Mouse (Mus musculus) adrenal gland, postnatal 14 days (tissue): ENCODE measurements around the gene Mettl17. TPM values are rescaled to one million over a fixed set of nuclear protein-coding genes. Genes with fewer than 3 reads are reported as not detected.
"Not testable (repeated sequence)": the region's sequence is repeated elsewhere in the genome, so short reads cannot be mapped to it uniquely, and the experiment has no call there.

Experiments used
- DNase-seq: peaks from one replicate; pipeline ENCODE4 v3.0.0; 2021; ENCODE audit warnings: mixed read lengths
- total RNA-seq: library from RNA; stranded (reverse); gene quantifications from 2 replicates; pipeline ENCODE4 v1.2.3, GENCODE M21; 2021

Gene Mettl17
- total RNA-seq, 1 experiment from 2014 or later, result 39.0 TPM

DNA sequence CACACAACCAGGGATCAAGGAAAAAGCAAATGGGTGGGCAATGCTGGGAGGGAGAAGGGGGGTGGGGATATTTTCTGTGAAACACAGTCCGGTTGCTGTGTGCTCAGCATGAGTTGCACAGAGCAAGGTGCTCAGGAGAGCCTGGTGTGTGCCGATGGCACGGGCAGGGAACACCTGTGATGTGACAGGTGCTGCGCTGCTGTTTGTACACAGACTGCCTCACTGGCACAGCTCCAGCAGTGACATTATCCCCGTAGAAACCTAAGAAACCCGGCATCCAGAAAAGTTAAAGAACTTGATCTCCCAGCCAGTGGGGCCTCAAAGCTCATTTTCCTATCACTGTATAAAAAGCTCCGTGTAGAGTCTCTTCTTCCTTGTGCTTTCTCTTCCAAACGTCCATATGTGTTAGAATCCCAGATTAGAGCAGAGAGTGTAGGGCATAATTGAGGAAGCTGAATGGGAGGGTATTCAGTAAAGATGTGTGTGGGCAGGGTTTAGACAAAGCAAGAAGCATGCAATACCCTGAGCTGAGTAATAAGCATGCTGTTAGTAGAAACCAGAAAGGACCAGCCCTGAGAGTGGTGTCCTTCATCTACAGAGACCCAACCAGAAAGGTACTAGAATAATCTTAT, 12.0 kb downstream of the Mettl17 start:
- DNase-seq, result no peak

DNA sequence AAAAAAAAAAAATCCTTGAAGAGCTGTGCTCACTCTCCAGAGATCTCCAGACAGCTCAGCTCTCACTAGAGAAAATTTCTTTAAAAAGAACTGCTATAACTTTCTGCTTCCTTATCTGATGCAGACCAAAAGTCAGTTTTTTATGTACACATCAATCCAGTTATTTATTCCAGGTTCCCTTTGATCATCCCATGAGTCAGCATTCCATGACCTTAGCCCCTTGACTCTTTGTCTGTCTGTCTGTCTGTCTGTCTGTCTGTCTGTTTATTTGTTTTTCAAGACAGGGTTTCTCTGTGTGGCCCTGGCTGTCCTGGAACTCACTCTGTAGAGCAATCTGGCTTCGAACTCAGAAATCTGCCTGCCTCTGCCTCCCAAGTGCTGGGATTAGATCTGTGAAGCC, 14.7 kb downstream of the Mettl17 start:
- DNase-seq, result no peak

DNA sequence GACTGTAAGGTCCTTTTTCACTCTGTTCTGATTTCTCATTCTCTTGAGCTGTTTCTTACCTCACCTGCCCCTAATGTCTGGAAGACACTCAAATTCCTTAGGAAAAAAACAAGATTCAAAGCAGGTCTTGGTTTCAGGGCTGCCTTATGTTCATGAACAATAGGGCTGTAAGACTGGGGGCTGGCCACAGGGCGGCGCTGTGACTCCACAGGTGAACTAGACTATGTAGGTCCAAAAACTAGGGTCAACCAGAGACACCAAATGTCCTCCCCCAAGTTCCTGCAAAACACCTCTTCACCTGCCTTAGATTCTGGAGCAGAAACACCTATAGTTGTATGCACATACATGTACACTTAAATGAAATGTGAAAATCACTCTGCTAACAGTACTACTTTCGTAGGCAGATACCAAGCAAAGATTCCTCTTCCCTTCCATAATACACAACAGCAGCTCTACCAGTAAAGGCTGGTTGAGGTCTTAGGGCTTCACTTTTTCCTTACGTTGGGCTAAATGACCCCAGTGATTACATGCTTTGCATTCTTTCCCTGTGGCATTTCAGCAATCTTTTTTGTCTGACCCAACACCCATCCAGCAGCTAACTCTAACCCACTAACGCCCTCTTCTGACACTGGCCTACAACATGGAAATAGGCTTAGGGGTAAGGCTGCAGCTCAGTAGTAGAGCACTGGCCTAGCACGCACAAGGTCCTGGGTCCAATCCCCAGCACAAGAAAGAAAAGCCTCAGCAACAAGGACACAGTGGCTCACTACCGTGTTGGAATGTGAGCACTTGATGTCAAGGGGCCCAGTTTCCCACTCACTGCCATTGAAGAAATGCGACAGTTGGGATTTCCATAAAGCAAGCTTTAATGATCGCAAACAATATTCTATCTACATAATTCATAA, 18.4 kb downstream of the Mettl17 start:
- DNase-seq, result peak; percentile 89

- no peak for DNase-seq
These were observed 19.1 kb downstream of the Mettl17 start for GRCm38 (mm10) chr14:51903782-51904181.

GRCm38 (mm10) chr14:51904706-51905105, 20.1 kb downstream of the Mettl17 start:
- no peak for DNase-seq

DNA sequence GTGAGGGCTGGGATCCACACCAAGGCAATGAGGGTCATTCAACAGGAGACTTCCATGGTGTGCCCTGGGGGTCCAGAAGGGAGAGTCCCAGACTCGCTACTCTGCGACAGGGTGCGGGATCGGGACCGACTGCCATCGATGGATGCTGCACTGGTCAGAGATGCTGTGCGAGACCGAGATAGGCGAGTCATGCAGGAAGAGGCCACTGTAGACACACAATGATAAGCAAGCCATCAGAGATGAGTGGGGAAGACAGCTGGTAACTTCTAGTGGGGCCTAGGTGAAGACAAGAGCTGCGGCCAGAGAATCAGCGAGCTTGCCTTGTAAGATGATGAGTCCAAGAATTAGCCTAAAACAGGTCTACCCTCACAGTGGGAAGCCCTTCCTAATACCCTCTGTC, 21.5 kb downstream of the Mettl17 start:
- no peak for DNase-seq

GRCm38 (mm10) chr14:51911301-51911700, 26.7 kb downstream of the Mettl17 start:
- no peak for DNase-seq

DNA sequence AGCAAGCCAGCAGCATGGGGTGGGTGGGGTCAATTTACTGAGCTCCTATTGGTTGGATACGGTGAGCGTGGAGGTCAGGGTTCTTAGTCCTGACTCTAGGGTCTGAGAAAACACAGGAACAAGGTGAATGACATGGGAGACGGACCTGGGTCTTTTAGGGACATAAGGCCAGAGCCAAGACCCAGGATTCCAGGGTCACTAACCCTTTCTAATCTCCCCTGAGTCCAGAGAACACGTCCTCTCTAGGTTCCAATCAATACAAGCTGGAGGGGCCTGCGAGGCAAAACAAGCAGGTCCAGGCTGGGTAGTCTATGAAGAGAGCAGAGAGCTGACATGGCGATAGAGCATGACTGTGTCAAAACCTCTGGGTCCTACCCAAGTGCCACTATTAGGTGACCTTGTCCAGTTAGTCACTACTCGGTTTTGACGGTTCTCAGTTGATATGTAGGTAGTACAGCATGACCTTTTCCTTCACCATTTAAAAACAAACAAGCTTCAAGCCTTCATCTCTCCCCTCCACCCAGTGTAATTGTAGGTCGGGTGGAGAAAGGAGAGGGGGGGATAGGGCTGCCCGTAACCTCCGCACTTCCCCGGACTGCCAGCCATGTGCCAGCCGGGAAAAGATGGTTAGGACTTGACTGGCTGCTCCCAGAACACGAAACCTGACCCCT, 27.9 kb downstream of the Mettl17 start:
- peak; percentile 63 for DNase-seq

GRCm38 (mm10) chr14:51913062-51913959, 28.7 kb downstream of the Mettl17 start:
- peak; percentile 95 for DNase-seq

- peak; percentile 82 for DNase-seq
These were observed 29.5 kb downstream of the Mettl17 start, which contains the start of gene Ndrg2 for GRCm38 (mm10) chr14:51913960-51914762. TSS of gene Ndrg2 (minus strand) at chr14:51914158.

- peak; percentile 40 for DNase-seq
These were observed 30.4 kb downstream of the Mettl17 start for GRCm38 (mm10) chr14:51915030-51915429.

GRCm38 (mm10) chr14:51916539-51916938, 31.9 kb downstream of the Mettl17 start:
- no peak for DNase-seq

- DNase-seq, result no peak
These were observed 33.5 kb downstream of the Mettl17 start, which contains the start of gene Tppp2 for GRCm38 (mm10) chr14:51918125-51918524. TSS of gene Tppp2 (plus strand) at chr14:51918425.

- no peak for DNase-seq
These were observed 34.3 kb downstream of the Mettl17 start for GRCm38 (mm10) chr14:51918966-51919365.

DNA sequence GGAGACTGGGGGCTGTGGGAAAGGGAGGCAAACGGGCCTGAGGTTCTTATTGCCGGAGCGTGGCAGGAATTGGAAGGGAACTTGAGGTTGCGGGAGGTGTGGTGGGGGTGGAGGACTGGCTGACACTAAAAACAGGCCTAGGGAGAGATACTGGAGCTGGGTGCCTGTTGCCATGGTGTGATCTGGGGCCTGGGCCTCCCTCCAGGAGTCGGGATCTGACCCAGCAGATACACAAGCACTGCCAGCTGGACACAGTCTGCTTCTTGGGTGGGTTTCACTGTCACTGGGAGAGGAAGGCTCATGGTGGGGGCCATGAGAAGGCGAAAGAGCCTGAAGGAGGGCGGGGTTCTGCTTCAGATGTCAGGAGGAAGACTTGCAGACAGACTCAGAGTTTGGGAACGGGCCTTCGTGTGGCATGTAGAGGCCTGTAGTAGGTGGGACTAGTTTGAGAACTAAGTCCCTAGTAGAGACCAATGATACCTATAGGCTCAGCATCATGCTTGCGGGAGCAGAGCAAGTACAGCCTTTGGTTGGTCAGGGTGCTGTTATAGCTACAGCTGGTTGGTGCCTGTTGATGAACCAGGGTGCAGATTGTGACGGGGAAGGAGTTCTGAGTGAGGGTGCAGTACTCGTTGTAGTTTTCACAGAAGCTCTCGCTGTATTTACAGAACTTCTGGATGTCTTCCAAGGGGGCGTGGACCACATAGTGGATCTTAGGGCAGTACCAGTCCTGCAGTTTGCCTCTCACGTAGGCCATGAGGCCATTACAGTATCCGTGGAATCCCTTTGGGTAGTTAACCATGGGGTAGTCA, 37.3 kb downstream of the Mettl17 start:
- DNase-seq, result no peak

DNA sequence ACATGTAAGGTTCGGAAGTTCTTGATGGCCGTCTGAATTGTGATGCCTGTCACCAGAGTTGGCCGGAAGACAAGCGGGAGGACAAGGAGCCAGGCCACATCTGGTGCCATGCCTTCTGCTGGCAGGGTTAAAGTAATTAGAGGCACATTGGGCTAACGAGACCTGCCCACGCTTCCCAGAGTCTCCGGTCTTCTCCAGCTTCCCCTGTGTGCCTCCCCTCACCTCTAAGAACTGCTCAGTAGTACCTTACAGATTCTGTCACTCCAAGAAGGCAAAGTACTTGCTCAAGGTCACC, 37.9 kb downstream of the Mettl17 start, which contains the start of gene Rnase13:
Rnase13 (minus strand) TSS at position 203 of the 295 bp plus-strand sequence.
- DNase-seq, result no peak

DNA sequence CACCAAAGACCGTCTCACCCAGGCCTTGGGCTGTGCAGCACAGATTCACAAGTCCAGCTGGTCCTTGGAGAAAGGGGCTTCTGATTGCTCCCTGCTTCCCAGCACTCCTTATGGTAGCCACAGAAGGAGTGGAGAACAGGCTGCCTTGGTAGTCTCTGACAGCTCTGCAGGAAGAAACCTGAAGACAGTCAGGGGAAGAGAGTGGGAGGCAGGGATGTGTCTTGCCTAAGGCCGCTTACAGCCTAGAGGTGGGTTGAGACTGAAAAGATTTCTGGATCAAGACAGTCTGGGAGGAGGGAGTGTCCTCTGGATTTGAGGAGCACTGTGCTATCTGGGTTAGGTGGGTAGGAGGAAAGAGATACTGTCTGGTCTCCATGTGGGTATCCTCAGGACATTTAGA, 38.3 kb downstream of the Mettl17 start:
- DNase-seq, result no peak

GRCm38 (mm10) chr14:51923492-51923891, 38.9 kb downstream of the Mettl17 start:
- no peak for DNase-seq

DNA sequence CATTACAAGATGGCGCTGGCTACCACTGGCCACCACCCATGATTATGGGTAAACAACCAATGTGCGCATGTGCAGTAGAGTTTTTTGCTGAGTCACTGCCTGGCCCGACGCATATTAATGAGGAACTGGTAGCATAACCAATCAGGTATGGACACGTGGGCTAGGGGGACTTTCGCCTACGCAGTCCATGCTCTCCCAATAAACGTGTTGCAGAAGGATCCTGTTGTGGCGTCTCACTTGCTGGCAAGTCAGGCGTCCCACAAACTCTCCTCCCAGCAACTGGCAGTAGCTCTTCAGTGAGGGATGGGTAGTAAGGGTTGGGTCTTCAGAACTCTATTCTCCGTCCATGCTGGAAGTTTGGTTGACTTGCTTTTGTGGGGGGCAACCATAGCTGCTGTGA, 42.3 kb downstream of the Mettl17 start:
- DNase-seq, result not testable (repeated sequence)

GRCm38 (mm10) chr14:51929309-51929943, 44.8 kb downstream of the Mettl17 start:
- peak; percentile 55 for DNase-seq
